Mouse (Mus musculus) liver, embryonic 11.5 days (tissue): Measurements from ENCODE around the gene Gpsm2. TPM values are rescaled to one million over a fixed set of nuclear protein-coding genes. Genes with fewer than 3 reads are reported as not detected.

Experiments
- ATAC-seq: fragments of 200-750 bp; cut with Nextera tagmentation; replicated peaks from 2 replicates; pipeline ENCODE4 v1.8.0; 2017; ENCODE audit warnings: moderate number of reproducible peaks, mild to moderate bottlenecking, moderate TSS enrichment, moderate library complexity; ENCODE audit not compliant: low FRiP score
- DNase-seq: peaks from one replicate; pipeline ENCODE4 v3.0.0-alpha.2; 2017; ENCODE audit warnings: low spot score
- H3K27ac ChIP-seq: fragments of 300-500 bp; sonication (generic); 2 replicates; pipeline ENCODE4 v1.5.1; 2014; ENCODE audit warnings: mild to moderate bottlenecking, low read depth, low read length, control low read depth
- H3K27me3 ChIP-seq: fragments of 300-500 bp; sonication (generic); replicated peaks from 2 replicates; pipeline ENCODE4 v1.6.1; 2014; ENCODE audit warnings: low read length, mixed read lengths; ENCODE audit not compliant: control insufficient read depth, insufficient read depth
- H3K36me3 ChIP-seq: fragments of 300-500 bp; sonication (generic); 2 replicates; pipeline ENCODE4 v1.6.1; 2014; ENCODE audit warnings: mild to moderate bottlenecking, low read length, moderate library complexity, mixed read lengths; ENCODE audit not compliant: control insufficient read depth, insufficient read depth
- H3K4me1 ChIP-seq: fragments of 300-500 bp; sonication (generic); replicated peaks from 2 replicates; pipeline ENCODE4 v1.6.1; 2014; ENCODE audit warnings: low read length, mixed read lengths; ENCODE audit not compliant: control insufficient read depth, insufficient read depth
- H3K4me2 ChIP-seq: fragments of 300-500 bp; sonication (generic); 2 replicates; pipeline ENCODE4 v1.6.1; 2014; ENCODE audit warnings: mild to moderate bottlenecking, control low read depth, moderate library complexity
- H3K4me3 ChIP-seq: fragments of 300-500 bp; sonication (generic); 2 replicates; pipeline ENCODE4 v1.5.1; 2014; ENCODE audit warnings: low read depth, low read length, control low read depth
- H3K9ac ChIP-seq: fragments of 300-500 bp; sonication (generic); 2 replicates; pipeline ENCODE4 v1.6.1; 2014; ENCODE audit warnings: low read depth, low read length, control low read depth
- H3K9me3 ChIP-seq: fragments of 300-500 bp; sonication (generic); 2 replicates; pipeline ENCODE4 v1.6.1; 2016; ENCODE audit warnings: low read length, inconsistent platforms, mixed read lengths; ENCODE audit not compliant: control insufficient read depth
- WGBS: fragments of 180-500 bp; shearing (Covaris S2); extraction: QIAGEN DNeasy Blood & Tissue Kit; methylation state at CpG from one replicate; pipeline ENCODE4 v1.1.7; 2014; 5-methylcytosine and 5-hydroxymethylcytosine counted together
- polyA plus RNA-seq: library from polyadenylated mRNA; unstranded; fragments of >200 nt; fragmentation: Nextera tagmentation; extraction: Ambion mirVana; gene quantifications from 2 replicates; pipeline ENCODE4 v1.2.1, GENCODE M21; 2014

The Gpsm2 gene
- polyA plus RNA-seq, 1 experiment from 2014 or later = 41.8 TPM

- no peak overlapping the region for H3K27ac ChIP-seq
- 80% methylated on average over 3 of the region's 3 CpGs for WGBS
- ATAC-seq = no peak
Observed at GRCm38 (mm10) chr3:108644856-108645255, 77.3 kb downstream of the Gpsm2 start.

GRCm38 (mm10) chr3:108640998-108641397 is 81.1 kb downstream of the Gpsm2 start:
- Histone ChIP-seq H3K36me3 (no peaks in the 10 kb centered on the region; the same call in 1 of the 2 replicates), H3K4me2 (no peak overlapping the region), H3K9me3 (no peaks in the 10 kb centered on the region), H3K27ac (no peak overlapping the region), H3K4me1 (no peaks in the 10 kb centered on the region), H3K4me3 (no peak overlapping the region), H3K9ac (no peak overlapping the region), H3K27me3 (no peaks in the 10 kb centered on the region)
- 80% methylated on average over 4 of the region's 4 CpGs for WGBS
- ATAC-seq = no peak
- DNase-seq = no peak

More at GRCm38 (mm10) chr3:108644856-108645255, 77.3 kb downstream of the Gpsm2 start:
- no peak overlapping the region for H3K4me3 ChIP-seq
- no peaks in the 10 kb centered on the region for H3K4me1 ChIP-seq
- H3K4me2 ChIP-seq = no peak overlapping the region
- no peaks in the 10 kb centered on the region for H3K9me3 ChIP-seq
- no peak overlapping the region for H3K9ac ChIP-seq
- no peaks in the 10 kb centered on the region for H3K27me3 ChIP-seq
- no peak for DNase-seq
- no peaks in the 10 kb centered on the region; the same call in 1 of the 2 replicates for H3K36me3 ChIP-seq

- 66% methylated on average over 4 of the region's 4 CpGs for WGBS
Observed at GRCm38 (mm10) chr3:108639412-108639811, 82.7 kb downstream of the Gpsm2 start.

GRCm38 (mm10) chr3:108634761-108635160 is 87.3 kb downstream of the Gpsm2 start:
- DNase-seq (no peak), ATAC-seq (no peak)
- WGBS = 87% methylated on average over 5 of the region's 5 CpGs
- Histone ChIP-seq H3K9ac (no peak overlapping the region), H3K4me1 (no peaks in the 10 kb centered on the region), H3K27me3 (no peaks in the 10 kb centered on the region), H3K4me2 (no peak overlapping the region), H3K36me3 (no peaks in the 10 kb centered on the region), H3K4me3 (no peak overlapping the region), H3K9me3 (no peaks in the 10 kb centered on the region), H3K27ac (no peak overlapping the region)

More at GRCm38 (mm10) chr3:108639412-108639811, 82.7 kb downstream of the Gpsm2 start:
- H3K27ac ChIP-seq = no peak overlapping the region
- H3K9me3 ChIP-seq = no peaks in the 10 kb centered on the region
- H3K4me1 ChIP-seq = no peaks in the 10 kb centered on the region
- H3K9ac ChIP-seq = no peak overlapping the region
- no peak for ATAC-seq
- no peak overlapping the region for H3K4me2 ChIP-seq
- H3K36me3 ChIP-seq = no peaks in the 10 kb centered on the region; the same call in 1 of the 2 replicates
- DNase-seq = no peak
- no peak overlapping the region for H3K4me3 ChIP-seq
- no peaks in the 10 kb centered on the region for H3K27me3 ChIP-seq

Other genes with a start within 250 kb of the Gpsm2 start
- gene 1700013F07Rik, start 188.2 kb downstream of the Gpsm2 start, polyA plus RNA-seq = not detected in 2 replicates
- 0.10 and 0.23 TPM in 2 replicates for gene 5330417C22Rik, start 185.8 kb downstream of the Gpsm2 start, polyA plus RNA-seq
- 23.0 and 27.7 TPM in 2 replicates for gene Tmem167b, start 159.8 kb downstream of the Gpsm2 start, polyA plus RNA-seq
- 21.7 and 23.2 TPM in 2 replicates for gene Taf13, start 150.6 kb downstream of the Gpsm2 start, polyA plus RNA-seq
- 3.8 and 4.5 TPM in 2 replicates for gene Wdr47, start 131.0 kb downstream of the Gpsm2 start, polyA plus RNA-seq
- 65.4 and 69.9 TPM in 2 replicates for gene Clcc1, start 68.4 kb downstream of the Gpsm2 start, polyA plus RNA-seq
- gene Aknad1, start 17.3 kb upstream of the Gpsm2 start, polyA plus RNA-seq = 0.44 and 0.45 TPM in 2 replicates
- gene Stxbp3, start 118.2 kb upstream of the Gpsm2 start, polyA plus RNA-seq = 35.1 and 35.6 TPM in 2 replicates
- 0.18 TPM in 1 of 2 replicates, not detected in the other for gene Fndc7, start 167.7 kb upstream of the Gpsm2 start, polyA plus RNA-seq
- 61.0 and 69.3 TPM in 2 replicates for gene Prpf38b, start 189.4 kb upstream of the Gpsm2 start, polyA plus RNA-seq
- 0.29 and 0.30 TPM in 2 replicates for gene Henmt1, start 217.6 kb upstream of the Gpsm2 start, polyA plus RNA-seq
- gene Gm9857, start 218.1 kb upstream of the Gpsm2 start, polyA plus RNA-seq = not detected in 2 replicates